Mouse (Mus musculus) left cerebral cortex, postnatal 25 days (tissue): ENCODE measurements around the gene Sh3gl1. TPM values are rescaled to one million over a fixed set of nuclear protein-coding genes. Genes with fewer than 3 reads are reported as not detected.

Experiments
- total RNA-seq, 2 experiments: library from RNA; stranded (reverse); gene quantifications; 2 replicates each; pipeline ENCODE4 v1.2.3; 2021

Gene Sh3gl1
- total RNA-seq, 2 experiments from 2014 or later: 44.5 to 47.8 TPM

Other genes with a start within 250 kb of the Sh3gl1 start
- gene Zfp119a, start 157.7 kb downstream of the Sh3gl1 start, total RNA-seq: 1 to 10 TPM; 7.1 TPM
- 1 to 10 TPM; 7.6 to 7.7 TPM for gene Zfp959, start 144.5 kb downstream of the Sh3gl1 start, total RNA-seq
- gene Zfp119b, start 87.1 kb downstream of the Sh3gl1 start, total RNA-seq: 1 to 10 TPM; 3.5 to 4.0 TPM
- 1 to 10 TPM; 2.1 to 2.5 TPM for gene Ebi3, start 84.0 kb downstream of the Sh3gl1 start, total RNA-seq
- gene Yju2, start 77.5 kb downstream of the Sh3gl1 start, total RNA-seq: 10 to 100 TPM; 15.0 to 15.3 TPM
- 10 to 100 TPM; 30.9 to 34.4 TPM for gene Shd, start 66.2 kb downstream of the Sh3gl1 start, total RNA-seq
- gene Fsd1, start 50.1 kb downstream of the Sh3gl1 start, total RNA-seq: 10 to 100 TPM; 70.5 to 78.8 TPM
- gene Stap2, start 31.1 kb downstream of the Sh3gl1 start, total RNA-seq: 1 to 10 TPM; 1.9 to 3.0 TPM
- gene Mpnd, start 30.9 kb downstream of the Sh3gl1 start, total RNA-seq: 100 to 1,000 TPM in 1 of 2 experiments, 10 to 100 TPM in 1; 97.4 to 104 TPM
- 1 to 10 TPM; 1.7 to 1.9 TPM for gene Chaf1a, start 3.8 kb upstream of the Sh3gl1 start, total RNA-seq
- gene Ubxn6, start 38.4 kb upstream of the Sh3gl1 start, total RNA-seq: 10 to 100 TPM; 77.0 to 77.7 TPM
- gene Hdgfl2, start 43.0 kb upstream of the Sh3gl1 start, total RNA-seq: 100 to 1,000 TPM in 1 of 2 experiments, 10 to 100 TPM in 1; 90.8 to 109 TPM
- 1 to 10 TPM; 1.4 to 1.6 TPM for gene Plin4, start 73.2 kb upstream of the Sh3gl1 start, total RNA-seq
- gene Plin5, start 81.0 kb upstream of the Sh3gl1 start, total RNA-seq: under 1 TPM; 0.64 to 0.87 TPM
- gene Lrg1, start 85.4 kb upstream of the Sh3gl1 start, total RNA-seq: 1 to 10 TPM; 3.1 to 3.5 TPM
- gene Sema6b, start 103.7 kb upstream of the Sh3gl1 start, total RNA-seq: 100 to 1,000 TPM; 131 TPM
- gene Tnfaip8l1, start 125.8 kb upstream of the Sh3gl1 start, total RNA-seq: 1 to 10 TPM; 7.8 to 8.9 TPM
- 10 to 100 TPM; 40.5 to 42.1 TPM for gene Mydgf, start 147.3 kb upstream of the Sh3gl1 start, total RNA-seq
- gene Dpp9, start 182.3 kb upstream of the Sh3gl1 start, total RNA-seq: 10 to 100 TPM; 68.3 to 71.4 TPM
- 10 to 100 TPM; 33.5 to 34.1 TPM for gene Fem1a, start 220.2 kb upstream of the Sh3gl1 start, total RNA-seq
- 1 to 10 TPM; 5.2 to 5.4 TPM for gene Ticam1, start 240.2 kb upstream of the Sh3gl1 start, total RNA-seq